Mouse (Mus musculus) MEL (cell line): Measurements from ENCODE around the gene Stoml3. TPM values are rescaled to one million over a fixed set of nuclear protein-coding genes. Genes with fewer than 3 reads are reported as not detected.

Experiments used
- DNase-seq: peaks from one replicate; pipeline ENCODE4 v3.0.0; 2011; ENCODE audit warnings: low read depth, low spot score
- H3K27ac ChIP-seq: 2 replicates; pipeline ENCODE4 v1.5.1; 2012; ENCODE audit warnings: low read depth, mild to moderate bottlenecking, control low read depth, low read length, moderate library complexity; ENCODE audit not compliant: control insufficient read depth
- H3K27me3 ChIP-seq, 2 experiments: fragments of 150-350 bp in 1 of 2; sonication (generic) in 1 of 2; 2 replicates each; pipeline ENCODE4 v1.6.1; 2012; ENCODE audit warnings: low read length in 2 of 2, mild to moderate bottlenecking in 2 of 2, improper control_type of control experiment in 1 of 2, moderate library complexity in 1 of 2; ENCODE audit not compliant: insufficient read depth in 2 of 2, control insufficient read depth in 1 of 2
- H3K36me3 ChIP-seq, 2 experiments: 2 replicates each; pipeline ENCODE4 v1.6.1; 2012 to 2014; ENCODE audit warnings: low read length in 2 of 2, improper control_type of control experiment in 1 of 2, inconsistent platforms in 1 of 2, mild to moderate bottlenecking in 1 of 2; ENCODE audit not compliant: insufficient read depth in 2 of 2, control insufficient read depth in 1 of 2
- H3K4me1 ChIP-seq, 2 experiments: fragments of 150-350 bp in 1 of 2; sonication (generic) in 1 of 2; 2 replicates each; pipeline ENCODE4 v1.6.1; 2012; ENCODE audit warnings: low read length in 2 of 2, improper control_type of control experiment in 1 of 2, mild to moderate bottlenecking in 1 of 2; ENCODE audit not compliant: insufficient read depth in 2 of 2, control insufficient read depth in 1 of 2
- H3K4me3 ChIP-seq, 2 experiments: fragments of 150-350 bp in 1 of 2; sonication (generic) in 1 of 2; 2 replicates each; pipeline ENCODE4 v1.5.1; 2012; ENCODE audit warnings: low read depth in 2 of 2, low read length in 2 of 2, mild to moderate bottlenecking in 2 of 2, moderate library complexity in 2 of 2, control low read depth in 1 of 2, improper control_type of control experiment in 1 of 2; ENCODE audit not compliant: control insufficient read depth in 1 of 2, insufficient read depth in 1 of 2
- H3K79me2 ChIP-seq: 2 replicates; pipeline ENCODE4 v1.6.1; 2012; ENCODE audit warnings: mild to moderate bottlenecking, low read length, moderate library complexity; ENCODE audit not compliant: control insufficient read depth, poor library complexity, insufficient read depth
- H3K9ac ChIP-seq: 2 replicates; pipeline ENCODE4 v1.6.1; 2012; ENCODE audit warnings: low read depth, mild to moderate bottlenecking, control low read depth, low read length, moderate library complexity; ENCODE audit not compliant: control insufficient read depth, poor library complexity, severe bottlenecking
- H3K9me3 ChIP-seq: fragments of 150-350 bp; sonication (generic); replicated peaks from 2 replicates; pipeline ENCODE4 v1.6.1; 2012; ENCODE audit warnings: mild to moderate bottlenecking, low read length, improper control_type of control experiment, moderate library complexity; ENCODE audit not compliant: insufficient read depth
- CTCF ChIP-seq, 3 experiments: IDR thresholded peaks in 2 of 3; conservative IDR thresholded peaks in 1 of 3; 2 replicates each; pipeline ENCODE4 v1.5.1; 2011 to 2012; ENCODE audit warnings: low read length in 3 of 3, low read depth in 2 of 3, mild to moderate bottlenecking in 2 of 3, improper control_type of control experiment in 1 of 3, inconsistent platforms in 1 of 3, mixed read lengths in 1 of 3, moderate library complexity in 1 of 3; ENCODE audit not compliant: control insufficient read depth in 1 of 3, insufficient read depth in 1 of 3, poor library complexity in 1 of 3, severe bottlenecking in 1 of 3
- E2F4 ChIP-seq: IDR thresholded peaks from 2 replicates; pipeline ENCODE4 v1.6.1; 2011; ENCODE audit warnings: low read depth, low read length, improper control_type of control experiment, borderline replicate concordance
- ELF1 ChIP-seq: IDR thresholded peaks from 2 replicates; pipeline ENCODE4 v1.6.1; 2014; ENCODE audit warnings: low read depth, mild to moderate bottlenecking, inconsistent platforms, low read length, improper control_type of control experiment, moderate library complexity
- ETS1 ChIP-seq: IDR thresholded peaks from 2 replicates; pipeline ENCODE4 v1.6.1; 2012; ENCODE audit warnings: low read depth, mild to moderate bottlenecking, inconsistent platforms, low read length, improper control_type of control experiment, moderate library complexity
- GATA1 ChIP-seq: IDR thresholded peaks from 2 replicates; pipeline ENCODE4 v1.6.1; 2011; ENCODE audit warnings: low read depth, low read length, improper control_type of control experiment
- KAT2A ChIP-seq: conservative IDR thresholded peaks from 2 replicates; pipeline ENCODE4 v1.6.1; 2012; ENCODE audit warnings: low read depth, low read length, improper control_type of control experiment, inconsistent platforms
- MAFK ChIP-seq: IDR thresholded peaks from 2 replicates; pipeline ENCODE4 v1.6.1; 2011; ENCODE audit warnings: low read depth, mild to moderate bottlenecking, low read length, improper control_type of control experiment, borderline replicate concordance
- MEF2A ChIP-seq: IDR thresholded peaks from 2 replicates; pipeline ENCODE4 v1.6.1; 2014; ENCODE audit warnings: low read depth, mild to moderate bottlenecking, inconsistent platforms, low read length, improper control_type of control experiment; ENCODE audit not compliant: poor library complexity, insufficient replicate concordance, severe bottlenecking; ENCODE audit errors: extremely low read depth
- MXI1 ChIP-seq: IDR thresholded peaks from 2 replicates; pipeline ENCODE4 v1.6.1; 2011; ENCODE audit warnings: mild to moderate bottlenecking, low read depth, low read length, improper control_type of control experiment
- POLR2A ChIP-seq, 2 experiments: IDR thresholded peaks; 2 replicates each; pipeline ENCODE4 v1.6.1; 2011 to 2012; ENCODE audit warnings: low read length in 2 of 2, mild to moderate bottlenecking in 2 of 2, control low read depth in 1 of 2, improper control_type of control experiment in 1 of 2, low read depth in 1 of 2, moderate library complexity in 1 of 2; ENCODE audit not compliant: control insufficient read depth in 1 of 2, insufficient read depth in 1 of 2, poor library complexity in 1 of 2
- POLR2AphosphoS5 ChIP-seq: IDR thresholded peaks from 2 replicates; pipeline ENCODE4 v1.6.1; 2012; ENCODE audit warnings: low read depth, borderline replicate concordance, mild to moderate bottlenecking, inconsistent platforms, low read length, moderate library complexity, mixed read lengths
- RAD21 ChIP-seq: IDR thresholded peaks from 2 replicates; pipeline ENCODE4 v1.6.1; 2011; ENCODE audit warnings: mild to moderate bottlenecking, low read depth, low read length, improper control_type of control experiment
- SIN3A ChIP-seq: IDR thresholded peaks from 2 replicates; pipeline ENCODE4 v1.6.1; 2012; ENCODE audit warnings: low read length, improper control_type of control experiment, inconsistent platforms
- SMC3 ChIP-seq: IDR thresholded peaks from 2 replicates; pipeline ENCODE4 v1.6.1; 2011; ENCODE audit warnings: low read depth, low read length, improper control_type of control experiment
- TBP ChIP-seq: IDR thresholded peaks from 2 replicates; pipeline ENCODE4 v1.8.0; 2011; ENCODE audit warnings: low read depth, low read length, improper control_type of control experiment
- TCF12 ChIP-seq: IDR thresholded peaks from 2 replicates; pipeline ENCODE4 v1.6.1; 2014; ENCODE audit warnings: low read depth, mild to moderate bottlenecking, inconsistent platforms, low read length, improper control_type of control experiment, moderate library complexity
- USF2 ChIP-seq, 2 experiments: IDR thresholded peaks; 2 replicates each; pipeline ENCODE4 v1.6.1; 2011 to 2012; ENCODE audit warnings: improper control_type of control experiment in 2 of 2, low read length in 2 of 2, borderline replicate concordance in 1 of 2, inconsistent platforms in 1 of 2, low read depth in 1 of 2, mild to moderate bottlenecking in 1 of 2; ENCODE audit not compliant: insufficient read depth in 1 of 2
- ZNF384 ChIP-seq: IDR thresholded peaks from 2 replicates; pipeline ENCODE4 v1.6.1; 2012; ENCODE audit warnings: low read depth, mild to moderate bottlenecking, inconsistent platforms, low read length, improper control_type of control experiment
- polyA plus RNA-seq, 2 experiments: library from polyadenylated mRNA; stranded (reverse) in 1 of 2; unstranded in 1 of 2; fragments of >175 nt in 1 of 2; fragments of >200 nt in 1 of 2; gene quantifications; 2 replicates each; pipeline versions ENCODE4 v1.2.1 to v1.2.4; 2012; ENCODE audit warnings: low replicate concordance in 2 of 2, low read depth in 1 of 2; ENCODE audit not compliant: insufficient read length in 2 of 2, insufficient read depth in 1 of 2, missing spikeins in 1 of 2
- total RNA-seq: library from RNA; depleted of rRNA; stranded (reverse); fragments of 300-350 nt; gene quantifications from 2 replicates; pipeline ENCODE4 v1.2.3, GENCODE M21; 2012

Gene Stoml3
- total and polyA plus RNA-seq, 3 experiments, result not detected

GRCm38 (mm10) chr3:53475889-53476288 lies 12.6 kb upstream of the Stoml3 start:
- no peaks in the 10 kb centered on the region for H3K9me3 ChIP-seq
- H3K36me3 ChIP-seq, result peaks cover 2 to 7% of the 10 kb centered on the region in 2 experiments; a peak in 3 of 4 replicates
- no peak for TF ChIP-seq USF2 (IDR thresholded peaks at IDR 0.05; ENCODE audit: borderline replicate concordance in 1 of 2, insufficient read depth in 1 of 2, low read depth in 1 of 2, low read length in 2 of 2)
- no peak for TF ChIP-seq MEF2A
- peak; percentile 43 for TF ChIP-seq SMC3
- TF ChIP-seq RAD21, result peak; percentile 13
- TF ChIP-seq CTCF (IDR thresholded peaks at IDR 0.05 in 2 of 3, conservative IDR thresholded peaks at IDR 0.05 in 1 of 3; ENCODE audit: control insufficient read depth in 1 of 3, insufficient read depth in 1 of 3, low read depth in 2 of 3, low read length in 3 of 3, poor library complexity in 1 of 3, severe bottlenecking in 1 of 3), result peak; percentile 20 to 64 (median 60); a peak in 4 of 6 replicates
- no peak for TF ChIP-seq POLR2A (IDR thresholded peaks at IDR 0.05; ENCODE audit: control insufficient read depth in 1 of 2, insufficient read depth in 1 of 2, low read depth in 1 of 2, low read length in 2 of 2, poor library complexity in 1 of 2)
- TF ChIP-seq TCF12, result no peak

GRCm38 (mm10) chr3:53477468-53477867 lies 11.0 kb upstream of the Stoml3 start:
- Histone ChIP-seq H3K4me1 (no peaks in the 10 kb centered on the region), H3K9ac (no peak overlapping the region), H3K27ac (no peak overlapping the region), H3K9me3 (no peaks in the 10 kb centered on the region), H3K4me3 (no peak overlapping the region), H3K79me2 (no peaks in the 10 kb centered on the region), H3K36me3 (peaks cover 2 to 5% of the 10 kb centered on the region in 2 experiments; a peak in 3 of 4 replicates), H3K27me3 (no peaks in the 10 kb centered on the region)
- DNase-seq, result no peak
- TF ChIP-seq ELF1, result no peak
- no peak for TF ChIP-seq MAFK
- no peak for TF ChIP-seq GATA1
- TF ChIP-seq POLR2AphosphoS5, result no peak
- no peak for TF ChIP-seq MEF2A
- no peak for TF ChIP-seq E2F4
- TF ChIP-seq POLR2A (IDR thresholded peaks at IDR 0.05; ENCODE audit: control insufficient read depth in 1 of 2, insufficient read depth in 1 of 2, low read depth in 1 of 2, low read length in 2 of 2, poor library complexity in 1 of 2), result no peak
- TF ChIP-seq CTCF (IDR thresholded peaks at IDR 0.05 in 2 of 3, conservative IDR thresholded peaks at IDR 0.05 in 1 of 3; ENCODE audit: control insufficient read depth in 1 of 3, insufficient read depth in 1 of 3, low read depth in 2 of 3, low read length in 3 of 3, poor library complexity in 1 of 3, severe bottlenecking in 1 of 3), result no peak
- TF ChIP-seq TBP, result no peak
- TF ChIP-seq ZNF384, result no peak
- no peak for TF ChIP-seq ETS1
- TF ChIP-seq RAD21, result no peak
- TF ChIP-seq KAT2A, result no peak
- no peak for TF ChIP-seq MXI1
- TF ChIP-seq SIN3A, result no peak

More at GRCm38 (mm10) chr3:53475889-53476288, 12.6 kb upstream of the Stoml3 start:
- H3K27me3 ChIP-seq, result no peaks in the 10 kb centered on the region
- no peak overlapping the region for H3K4me3 ChIP-seq
- peak; percentile 36 for DNase-seq
- H3K9ac ChIP-seq, result no peak overlapping the region
- no peaks in the 10 kb centered on the region for H3K4me1 ChIP-seq
- H3K79me2 ChIP-seq, result no peaks in the 10 kb centered on the region
- H3K27ac ChIP-seq, result no peak overlapping the region
